Mouse (Mus musculus) stomach, postnatal 0 days (tissue): ENCODE data around the gene Ruvbl2.
A peak's percentile ranks its signal among the peaks of the same experiment; 100 is the strongest.

Experiments used
- CTCF ChIP-seq: IDR thresholded peaks from 2 replicates; pipeline ENCODE4 v1.5.1; 2016; ENCODE audit warnings: antibody characterized with exemption, low read depth, mild to moderate bottlenecking, moderate library complexity
- EP300 ChIP-seq: optimal IDR thresholded peaks from 2 replicates; pipeline ENCODE3; 2016; ENCODE audit warnings: antibody characterized with exemption

DNA sequence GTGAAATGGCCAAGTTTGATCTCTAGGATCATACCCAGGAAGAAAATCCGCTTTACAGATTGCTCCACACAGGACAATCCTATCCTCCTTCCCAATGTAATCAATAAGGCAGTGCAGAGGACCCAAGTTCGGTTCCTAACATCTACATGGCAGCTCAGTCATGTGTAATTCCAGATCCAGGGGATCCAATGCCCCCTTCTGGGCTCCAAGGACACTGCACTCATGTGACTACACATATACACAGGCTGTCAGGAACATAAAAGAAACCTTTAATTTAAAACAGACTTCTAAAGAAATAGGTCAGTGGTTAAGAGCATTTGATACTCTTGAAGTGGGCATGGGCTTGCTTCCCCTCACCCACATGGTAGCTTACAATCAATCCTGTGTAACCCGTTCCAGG is 51.8 kb downstream of the Ruvbl2 start:
- peak; percentile 55 for TF ChIP-seq CTCF
- no peak for TF ChIP-seq EP300
